Mouse (Mus musculus) stomach, postnatal 0 days (tissue): ENCODE data around the gene Smndc1.

Experiments
- CTCF ChIP-seq: IDR thresholded peaks from 2 replicates; pipeline ENCODE4 v1.5.1; 2016; ENCODE audit warnings: antibody characterized with exemption, low read depth, mild to moderate bottlenecking, moderate library complexity
- EP300 ChIP-seq: optimal IDR thresholded peaks from 2 replicates; pipeline ENCODE3; 2016; ENCODE audit warnings: antibody characterized with exemption

DNA sequence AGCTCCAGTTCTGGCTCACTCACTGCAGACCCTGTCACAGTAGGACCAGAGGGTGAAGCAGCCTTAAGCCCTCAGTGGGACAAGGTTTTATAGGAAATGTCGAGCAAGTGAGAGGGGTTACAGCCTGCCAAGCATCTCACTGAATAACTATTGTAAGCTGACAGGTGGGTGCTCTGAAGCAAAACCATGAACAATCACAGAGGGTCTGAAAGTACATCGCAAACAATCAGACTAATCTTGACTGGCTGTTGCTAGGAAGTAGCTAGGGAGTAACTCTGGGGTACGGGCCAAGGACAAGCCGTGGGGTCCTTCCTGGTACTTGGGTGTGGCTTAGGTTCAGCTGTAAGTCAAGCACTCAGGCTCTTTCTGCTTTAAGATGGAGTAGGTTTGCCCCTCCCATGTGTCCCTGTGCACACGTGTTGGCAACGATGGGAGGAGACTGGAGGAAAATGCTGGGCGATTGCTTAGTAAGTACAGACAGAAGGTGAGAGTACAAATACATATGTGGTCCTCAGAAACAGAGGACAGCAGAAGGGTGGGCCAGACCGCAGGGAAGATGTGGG lies 2.5 kb upstream of the Smndc1 start:
- TF ChIP-seq CTCF (no peak), EP300 (no peak)
